Mouse (Mus musculus) myocyte (in vitro differentiated cells): ENCODE results near the gene Vps37b. TPM values are rescaled to one million over a fixed set of nuclear protein-coding genes. Genes with fewer than 3 reads are reported as not detected.

Experiments used
- H3K27me3 ChIP-seq: one replicate; pipeline ENCODE4 v1.6.1; 2011; ENCODE audit not compliant: control insufficient read depth, insufficient read depth, insufficient read length
- H3K36me3 ChIP-seq: one replicate; pipeline ENCODE4 v1.6.1; 2011; ENCODE audit not compliant: control insufficient read depth, insufficient read depth
- H3K4me2 ChIP-seq: one replicate; pipeline ENCODE4 v1.6.1; 2011; ENCODE audit warnings: low read depth, control low read depth
- H3K4me3 ChIP-seq: one replicate; pipeline ENCODE4 v1.5.1; 2011; ENCODE audit warnings: mild to moderate bottlenecking, control low read depth, moderate library complexity
- H3K79me2 ChIP-seq: one replicate; pipeline ENCODE4 v1.6.1; 2011; ENCODE audit not compliant: control insufficient read depth, insufficient read depth
- H3ac ChIP-seq: one replicate; pipeline ENCODE4 v1.6.1; 2011; ENCODE audit not compliant: control insufficient read depth, insufficient read length
- CEBPB ChIP-seq: IDR thresholded peaks from 2 replicates; pipeline ENCODE4 v1.6.1; 2011; ENCODE audit warnings: mild to moderate bottlenecking, moderate library complexity; ENCODE audit not compliant: poor library complexity, insufficient read depth, severe bottlenecking
- E2F4 ChIP-seq: IDR thresholded peaks from one replicate; pipeline ENCODE4 v1.6.1; 2011; ENCODE audit warnings: mild to moderate bottlenecking, control low read depth, moderate library complexity; ENCODE audit not compliant: insufficient read depth
- MAX ChIP-seq: IDR thresholded peaks from one replicate; pipeline ENCODE4 v1.6.1; 2011; ENCODE audit warnings: low read depth, mild to moderate bottlenecking, control low read depth
- MYOD1 ChIP-seq, 3 experiments: IDR thresholded peaks; one replicate each; pipeline ENCODE4 v1.6.1; 2011; ENCODE audit warnings: control low read depth in 2 of 3, low read depth in 2 of 3, mild to moderate bottlenecking in 2 of 3, moderate library complexity in 1 of 3; ENCODE audit not compliant: insufficient read length in 2 of 3, control insufficient read depth in 1 of 3
- MYOG ChIP-seq, 3 experiments: IDR thresholded peaks; one replicate each; pipeline ENCODE4 v1.6.1; 2011; ENCODE audit warnings: control low read depth in 2 of 3, low read depth in 2 of 3, mild to moderate bottlenecking in 2 of 3; ENCODE audit not compliant: insufficient read length in 2 of 3, control insufficient read depth in 1 of 3, insufficient read depth in 1 of 3
- POLR2A ChIP-seq: IDR thresholded peaks from one replicate; pipeline ENCODE4 v1.6.1; 2011; ENCODE audit warnings: low read depth, mild to moderate bottlenecking, control low read depth, moderate library complexity; ENCODE audit not compliant: insufficient read length
- POLR2AphosphoS2 ChIP-seq: IDR thresholded peaks from one replicate; pipeline ENCODE4 v1.6.1; 2011; ENCODE audit warnings: low read depth, control low read depth; ENCODE audit not compliant: insufficient read length
- REST ChIP-seq: IDR thresholded peaks from one replicate; pipeline ENCODE4 v1.6.1; 2011; ENCODE audit warnings: mild to moderate bottlenecking, control low read depth, moderate library complexity; ENCODE audit not compliant: insufficient read depth, insufficient read length
- SRF ChIP-seq: IDR thresholded peaks from one replicate; pipeline ENCODE4 v1.6.1; 2011; ENCODE audit warnings: low read depth; ENCODE audit not compliant: control insufficient read depth, insufficient read length
- TCF12 ChIP-seq: IDR thresholded peaks from one replicate; pipeline ENCODE4 v1.6.1; 2011; ENCODE audit warnings: mild to moderate bottlenecking, control low read depth; ENCODE audit not compliant: poor library complexity, insufficient read depth, severe bottlenecking
- TCF3 ChIP-seq: IDR thresholded peaks from one replicate; pipeline ENCODE4 v1.6.1; 2011; ENCODE audit warnings: low read depth, control low read depth; ENCODE audit not compliant: insufficient read length
- USF1 ChIP-seq: IDR thresholded peaks from one replicate; pipeline ENCODE4 v1.6.1; 2011; ENCODE audit warnings: low read depth, mild to moderate bottlenecking, control low read depth, moderate library complexity
- polyA plus RNA-seq: library from polyadenylated mRNA; unstranded; fragments of >200 nt; fragmentation: generic; extraction: Trizol; gene quantifications from one replicate; pipeline ENCODE4 v1.2.1, GENCODE M21; 2012; ENCODE audit warnings: missing spikeins

Vps37b gene
- polyA plus RNA-seq, 1 experiment: 18.7 TPM

- Histone ChIP-seq H3K4me2 (no peak overlapping the region), H3ac (no peak overlapping the region), H3K79me2 (peaks cover 81% of the 10 kb centered on the region), H3K36me3 (no peaks in the 10 kb centered on the region), H3K27me3 (no peaks in the 10 kb centered on the region), H3K4me3 (no peak overlapping the region)
- TF ChIP-seq MYOD1 (IDR thresholded peaks at IDR 0.05; ENCODE audit: control insufficient read depth in 1 of 3, insufficient read length in 2 of 3, low read depth in 2 of 3) (no peak), TCF3 (no peak), POLR2AphosphoS2 (no peak), REST (no peak), MYOG (IDR thresholded peaks at IDR 0.05; ENCODE audit: control insufficient read depth in 1 of 3, insufficient read depth in 1 of 3, insufficient read length in 2 of 3, low read depth in 2 of 3) (no peak)
Observed at GRCm38 (mm10) chr5:124028680-124029079, 3.4 kb downstream of the Vps37b start.

GRCm38 (mm10) chr5:124027702-124028470, 4.2 kb downstream of the Vps37b start:
- H3K27me3 ChIP-seq: no peaks in the 10 kb centered on the region
- no peak overlapping the region for H3K4me3 ChIP-seq
- no peak overlapping the region for H3ac ChIP-seq
- no peaks in the 10 kb centered on the region for H3K36me3 ChIP-seq
- TF ChIP-seq CEBPB: no peak
- TF ChIP-seq POLR2A: no peak
- no peak for TF ChIP-seq POLR2AphosphoS2
- no peak for TF ChIP-seq TCF12
- no peak for TF ChIP-seq REST
- TF ChIP-seq MAX: no peak
- no peak for TF ChIP-seq SRF
- no peak for TF ChIP-seq TCF3
- no peak for TF ChIP-seq MYOG (IDR thresholded peaks at IDR 0.05; ENCODE audit: control insufficient read depth in 1 of 3, insufficient read depth in 1 of 3, insufficient read length in 2 of 3, low read depth in 2 of 3)
- H3K79me2 ChIP-seq: peaks cover 88% of the 10 kb centered on the region
- no peak overlapping the region for H3K4me2 ChIP-seq

- Histone ChIP-seq H3K27me3 (no peaks in the 10 kb centered on the region), H3ac (no peak overlapping the region), H3K4me3 (no peak overlapping the region), H3K36me3 (no peaks in the 10 kb centered on the region), H3K4me2 (no peak overlapping the region), H3K79me2 (peaks cover 97% of the 10 kb centered on the region)
- TF ChIP-seq MYOD1 (IDR thresholded peaks at IDR 0.05; ENCODE audit: control insufficient read depth in 1 of 3, insufficient read length in 2 of 3, low read depth in 2 of 3): no peak
Observed at GRCm38 (mm10) chr5:124026568-124026967, 5.5 kb downstream of the Vps37b start.

- no peaks in the 10 kb centered on the region for H3K36me3 ChIP-seq
- H3K27me3 ChIP-seq: no peaks in the 10 kb centered on the region
- H3K4me3 ChIP-seq: no peak overlapping the region
- H3K79me2 ChIP-seq: peaks cover 98% of the 10 kb centered on the region
- TF ChIP-seq MYOD1 (IDR thresholded peaks at IDR 0.05; ENCODE audit: control insufficient read depth in 1 of 3, insufficient read length in 2 of 3, low read depth in 2 of 3) (no peak), REST (no peak), CEBPB (no peak), SRF (no peak), E2F4 (no peak), MYOG (IDR thresholded peaks at IDR 0.05; ENCODE audit: control insufficient read depth in 1 of 3, insufficient read depth in 1 of 3, insufficient read length in 2 of 3, low read depth in 2 of 3) (no peak), USF1 (no peak), TCF3 (no peak), POLR2AphosphoS2 (no peak), TCF12 (no peak)
- no peak overlapping the region for H3ac ChIP-seq
- no peak overlapping the region for H3K4me2 ChIP-seq
Observed at GRCm38 (mm10) chr5:124025587-124026441, 6.3 kb downstream of the Vps37b start.

- no peaks in the 10 kb centered on the region for H3K27me3 ChIP-seq
- no peak overlapping the region for H3ac ChIP-seq
- no peaks in the 10 kb centered on the region for H3K36me3 ChIP-seq
- H3K79me2 ChIP-seq: peaks cover 98% of the 10 kb centered on the region
- TF ChIP-seq USF1 (no peak), E2F4 (no peak), CEBPB (no peak), TCF12 (no peak), MAX (no peak), MYOD1 (IDR thresholded peaks at IDR 0.05; ENCODE audit: control insufficient read depth in 1 of 3, insufficient read length in 2 of 3, low read depth in 2 of 3) (no peak), POLR2AphosphoS2 (no peak), TCF3 (no peak), POLR2A (no peak), REST (no peak), MYOG (IDR thresholded peaks at IDR 0.05; ENCODE audit: control insufficient read depth in 1 of 3, insufficient read depth in 1 of 3, insufficient read length in 2 of 3, low read depth in 2 of 3) (no peak), SRF (no peak)
- no peak overlapping the region for H3K4me3 ChIP-seq
- no peak overlapping the region for H3K4me2 ChIP-seq
Observed at GRCm38 (mm10) chr5:124025146-124025545, 6.9 kb downstream of the Vps37b start.
